Mouse (Mus musculus) hematopoietic stem cell, adult 5-6 weeks (primary cell): ENCODE results near the gene Cnih3. TPM values are rescaled to one million over a fixed set of nuclear protein-coding genes. Genes with fewer than 3 reads are reported as not detected.

Source experiments
- ATAC-seq, 2 experiments: fragments of 125-278 bp in 1 of 2; replicated peaks in 1 of 2; 2 replicates each; pipeline ENCODE4 v1.8.0; 2016 to 2017; ENCODE audit warnings: inconsistent platforms in 2 of 2, mild to moderate bottlenecking in 2 of 2, moderate number of reproducible peaks in 2 of 2, low read depth in 1 of 2, moderate TSS enrichment in 1 of 2; ENCODE audit not compliant: low FRiP score in 2 of 2, poor library complexity in 2 of 2, severe bottlenecking in 2 of 2, insufficient read depth in 1 of 2, low TSS enrichment in 1 of 2
- total RNA-seq: library from RNA; stranded (forward); fragments of 172-1452, 232-1000 nt; gene quantifications from 2 replicates; pipeline ENCODE4 v1.2.3, GENCODE M21; 2017

Cnih3 gene
- total RNA-seq, 1 experiment from 2014 or later, result not detected

- no peak for ATAC-seq
Measured at GRCm38 (mm10) chr1:181422796-181423195, 70.4 kb downstream of the Cnih3 start.

- no peak for ATAC-seq
Measured at GRCm38 (mm10) chr1:181424922-181425321, 72.5 kb downstream of the Cnih3 start.

- no peak for ATAC-seq
Measured at GRCm38 (mm10) chr1:181425388-181425787, 73.0 kb downstream of the Cnih3 start.

- ATAC-seq, result no peak
Measured at GRCm38 (mm10) chr1:181426406-181426805, 74.0 kb downstream of the Cnih3 start.

GRCm38 (mm10) chr1:181433263-181433662 is 80.8 kb downstream of the Cnih3 start:
- ATAC-seq, result no peak

GRCm38 (mm10) chr1:181435414-181435813 is 83.0 kb downstream of the Cnih3 start:
- ATAC-seq, result no peak

GRCm38 (mm10) chr1:181440982-181441603 is 88.7 kb downstream of the Cnih3 start:
- no peak for ATAC-seq

- ATAC-seq, result no peak
Measured at GRCm38 (mm10) chr1:181441654-181442241, 89.3 kb downstream of the Cnih3 start.

GRCm38 (mm10) chr1:181445041-181445440 is 92.6 kb downstream of the Cnih3 start:
- no peak for ATAC-seq

GRCm38 (mm10) chr1:181445630-181446257 is 93.3 kb downstream of the Cnih3 start:
- no peak for ATAC-seq

- ATAC-seq, result peak; percentile 63
Measured at GRCm38 (mm10) chr1:181446591-181447114, 94.2 kb downstream of the Cnih3 start.

GRCm38 (mm10) chr1:181447576-181447975 is 95.1 kb downstream of the Cnih3 start:
- no peak for ATAC-seq

GRCm38 (mm10) chr1:181448041-181448440 is 95.6 kb downstream of the Cnih3 start:
- ATAC-seq, result no peak

GRCm38 (mm10) chr1:181453106-181453505 is 100.7 kb downstream of the Cnih3 start:
- no peak for ATAC-seq

GRCm38 (mm10) chr1:181456911-181457310 is 104.5 kb downstream of the Cnih3 start:
- no peak for ATAC-seq

- no peak for ATAC-seq
Measured at GRCm38 (mm10) chr1:181459431-181460105, 107.1 kb downstream of the Cnih3 start.

GRCm38 (mm10) chr1:181460283-181460682 is 107.9 kb downstream of the Cnih3 start:
- ATAC-seq, result no peak

GRCm38 (mm10) chr1:181461484-181461883 is 109.1 kb downstream of the Cnih3 start:
- ATAC-seq, result no peak
